Mouse (Mus musculus) granulocyte monocyte progenitor cell, adult 5-6 weeks (primary cell): ENCODE data around the gene Mast4. TPM values are rescaled to one million over a fixed set of nuclear protein-coding genes. Genes with fewer than 3 reads are reported as not detected.

ENCODE experiments used
- ATAC-seq: replicated peaks from 2 replicates; pipeline ENCODE4 v1.8.0; 2016; ENCODE audit warnings: mild to moderate bottlenecking, moderate TSS enrichment, inconsistent platforms; ENCODE audit not compliant: poor library complexity, severe bottlenecking
- total RNA-seq, 2 experiments: library from RNA; stranded (forward) in 1 of 2; stranded (reverse) in 1 of 2; fragments of 200-712, 200-1000 nt in 1 of 2; fragments of >200 nt in 1 of 2; fragmentation: Nextera tagmentation in 1 of 2; gene quantifications; 2 replicates each; pipeline ENCODE4 v1.2.3; 2014 to 2017

Mast4 gene
- total RNA-seq, 2 experiments from 2014 or later, result 0.88 to 8.0 TPM

DNA sequence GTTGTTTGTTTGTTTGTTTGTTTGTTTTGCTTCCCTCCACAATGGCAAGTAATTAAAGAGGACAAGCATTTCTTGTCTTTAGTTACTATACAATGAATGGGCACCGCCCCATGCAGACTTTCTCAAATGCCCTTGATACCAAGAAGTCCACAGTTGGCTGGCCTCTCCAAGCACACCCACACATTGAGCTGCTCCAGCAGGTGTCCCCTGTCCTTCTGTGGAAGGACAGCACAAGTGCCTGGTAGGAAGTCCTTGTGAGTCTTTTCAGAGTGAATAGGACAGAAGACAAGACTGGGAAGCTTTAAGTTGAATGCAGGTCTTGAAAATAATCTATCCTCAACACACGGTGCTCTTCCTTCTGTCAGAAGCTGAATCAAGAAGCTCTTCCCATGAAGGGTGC lies 202.5 kb downstream of the Mast4 start:
- ATAC-seq, result no peak

DNA sequence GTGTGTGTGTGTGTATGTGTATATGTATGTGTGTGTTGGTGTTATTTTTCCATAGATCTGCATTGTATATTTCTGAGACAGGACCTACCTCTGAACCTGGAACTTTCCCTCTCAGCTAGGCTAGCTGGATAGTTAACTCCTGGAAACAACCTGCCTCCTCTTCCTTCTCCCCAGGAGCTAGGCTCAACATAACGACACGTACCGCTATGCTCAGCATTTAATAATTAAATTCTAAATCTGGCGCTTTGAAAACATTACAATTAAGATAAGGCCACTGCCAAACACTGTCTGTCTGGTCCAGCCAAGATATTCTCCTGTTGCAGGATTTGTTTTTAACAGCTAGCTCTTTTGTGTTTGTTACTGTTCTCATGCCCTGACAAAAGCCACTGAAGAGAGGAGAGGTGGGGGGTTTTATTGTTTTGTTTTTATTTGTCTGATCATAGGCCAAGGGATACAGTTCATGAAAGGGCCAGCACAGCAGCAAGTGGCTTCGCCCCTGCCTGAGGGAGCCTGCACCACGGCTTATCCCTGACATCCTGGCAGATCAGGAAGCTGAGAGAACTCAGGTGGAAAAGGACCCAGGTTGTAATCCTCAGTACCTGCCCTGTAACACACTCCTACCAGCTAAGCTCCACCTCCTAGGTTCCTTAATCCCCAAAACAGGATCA lies 205.0 kb downstream of the Mast4 start:
- no peak for ATAC-seq

GRCm38 (mm10) chr13:103128729-103129128 lies 205.6 kb downstream of the Mast4 start:
- ATAC-seq, result no peak

DNA sequence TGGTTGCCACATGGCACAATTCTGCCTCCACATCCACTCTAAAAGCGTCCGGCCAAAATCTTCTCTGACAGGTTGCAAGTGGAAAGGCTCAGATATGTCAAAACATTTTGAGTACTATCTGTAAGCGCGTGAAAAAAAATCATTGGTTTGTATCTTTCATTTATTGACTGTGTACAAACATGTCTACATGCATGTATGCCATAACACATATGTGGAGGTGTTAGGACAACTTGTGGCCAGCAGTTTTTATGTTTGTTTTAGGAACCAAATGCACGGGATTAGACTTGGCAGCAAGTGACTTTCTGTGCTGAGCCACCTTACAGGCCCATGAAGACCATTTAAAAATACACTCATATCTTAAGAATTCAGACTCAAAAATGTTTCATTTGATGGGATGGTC lies 206.7 kb downstream of the Mast4 start:
- ATAC-seq, result no peak

DNA sequence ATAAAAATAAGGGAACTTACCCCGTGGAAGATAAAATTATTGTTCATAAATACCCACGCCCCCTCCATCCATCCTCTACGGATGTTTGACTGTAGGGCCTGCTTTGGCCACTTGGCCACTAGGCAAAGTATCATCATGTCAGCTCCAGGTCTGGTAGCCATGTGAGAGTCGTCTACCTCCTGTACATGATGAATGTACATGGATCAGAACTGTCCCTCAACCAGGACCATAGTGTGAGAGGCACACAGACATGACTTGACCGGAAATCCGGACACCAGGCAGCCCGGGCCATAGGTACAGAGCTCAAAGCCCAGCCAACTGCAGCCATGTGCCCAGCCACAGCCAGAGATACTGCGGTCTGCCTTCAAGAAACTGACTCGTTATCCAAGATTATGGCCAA lies 210.6 kb downstream of the Mast4 start:
- ATAC-seq, result no peak

GRCm38 (mm10) chr13:103121796-103122792 lies 212.2 kb downstream of the Mast4 start:
- ATAC-seq, result no peak

DNA sequence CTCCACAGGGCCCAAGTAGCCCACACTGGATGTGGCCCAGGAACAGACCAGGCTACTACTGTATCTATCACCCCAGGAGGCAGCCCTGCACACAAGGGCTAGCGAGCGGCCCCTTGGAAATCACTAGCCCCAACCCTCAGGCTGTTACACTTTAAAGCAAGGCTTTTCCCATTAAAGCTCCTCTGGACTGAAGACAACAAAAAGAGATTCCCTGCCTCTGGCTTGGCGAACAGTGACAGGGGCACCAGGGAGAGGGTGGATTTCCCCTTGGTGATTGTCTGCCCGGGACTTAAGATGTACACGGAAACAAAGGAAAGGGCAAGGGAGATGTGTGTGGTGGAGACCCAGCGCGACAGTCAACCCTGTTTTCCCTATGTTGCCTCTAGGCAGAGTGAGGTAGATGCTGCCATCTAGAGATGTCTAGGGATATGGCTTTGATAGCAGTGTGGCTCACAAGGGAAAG lies 213.6 kb downstream of the Mast4 start:
- ATAC-seq, result no peak

DNA sequence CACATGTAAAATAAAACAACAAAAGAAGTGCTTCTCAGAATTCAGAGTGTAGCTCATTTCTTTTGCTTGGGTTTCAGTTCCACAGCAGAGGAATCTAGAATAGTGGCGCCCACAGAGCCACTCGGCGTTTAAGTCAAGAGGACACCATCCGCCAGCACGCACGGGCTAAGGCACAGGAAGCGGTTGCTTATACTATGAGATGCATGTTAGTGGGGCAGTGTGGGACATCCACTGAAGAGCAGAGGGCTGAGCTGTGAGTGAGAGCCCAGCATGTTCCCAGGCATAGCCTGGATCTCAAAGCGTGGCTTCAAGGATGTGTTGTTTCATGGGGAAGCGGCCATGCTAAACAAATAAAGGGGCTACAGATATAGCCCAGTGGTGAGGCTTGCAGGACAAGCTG lies 214.6 kb downstream of the Mast4 start:
- no peak for ATAC-seq

DNA sequence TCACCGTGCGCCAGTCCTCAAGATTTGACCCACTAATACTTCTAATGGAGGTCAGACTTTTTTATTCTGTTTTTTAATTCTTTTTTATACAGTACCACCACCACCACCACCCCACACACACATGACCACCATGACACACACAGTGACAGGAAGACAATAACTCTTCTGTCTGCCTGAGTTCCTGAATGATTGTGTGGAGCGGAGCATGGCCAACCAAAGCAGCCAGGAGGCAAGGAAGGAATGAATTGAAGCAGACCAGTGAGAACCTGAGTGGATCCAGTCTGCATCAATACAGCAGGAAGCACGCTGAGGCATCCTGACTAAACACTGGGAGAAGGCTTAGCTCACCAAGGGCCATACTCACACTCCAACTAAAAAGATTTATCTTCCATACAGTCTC lies 219.2 kb downstream of the Mast4 start:
- no peak for ATAC-seq

DNA sequence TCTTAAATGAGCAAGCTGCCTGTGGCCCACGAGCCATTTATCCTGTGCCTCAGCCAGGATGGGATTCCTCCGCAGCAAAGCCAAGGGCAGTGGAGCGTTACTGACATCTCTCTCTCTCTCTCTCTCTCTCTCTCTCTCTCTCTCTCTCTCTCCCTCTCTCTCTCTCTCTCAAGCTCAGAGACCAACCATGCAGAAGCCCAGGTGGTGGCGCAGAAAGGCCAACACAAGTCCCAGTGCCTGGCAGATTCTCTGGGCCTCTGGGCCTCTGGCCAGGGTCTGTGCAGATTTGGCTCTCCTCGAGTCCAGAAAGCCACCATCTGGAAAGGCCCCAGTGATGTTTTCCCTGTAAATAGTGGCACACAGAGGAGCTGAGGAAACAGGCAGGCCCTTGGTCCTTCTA lies 220.0 kb downstream of the Mast4 start:
- ATAC-seq, result no peak

- ATAC-seq, result peak; percentile 82
Measured at GRCm38 (mm10) chr13:103109872-103110271, 224.4 kb downstream of the Mast4 start.

GRCm38 (mm10) chr13:103107362-103107761 lies 226.9 kb downstream of the Mast4 start:
- no peak for ATAC-seq

DNA sequence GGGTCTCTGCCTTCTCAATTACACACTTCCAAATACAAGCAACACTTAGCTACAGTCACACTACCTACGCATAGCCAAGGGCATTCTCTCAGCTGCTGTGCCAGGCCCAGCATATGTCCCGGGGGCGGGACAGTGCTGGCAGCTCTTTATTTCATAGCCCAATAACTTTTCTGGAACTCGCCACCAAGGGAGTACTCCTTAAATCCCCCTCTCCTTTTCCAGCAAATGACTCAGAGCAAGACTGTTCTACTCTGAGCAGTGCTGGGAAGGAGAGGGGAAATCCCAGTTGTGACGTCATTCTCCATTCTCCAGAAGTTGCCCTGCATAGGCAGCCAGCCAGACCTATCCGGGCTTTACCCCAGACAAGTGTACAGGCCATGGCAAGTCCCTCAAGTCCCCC lies 231.7 kb downstream of the Mast4 start:
- ATAC-seq, result no peak

GRCm38 (mm10) chr13:103096346-103097150 lies 237.7 kb downstream of the Mast4 start:
- ATAC-seq, result peak; percentile 76

GRCm38 (mm10) chr13:103095491-103095890 lies 238.8 kb downstream of the Mast4 start:
- peak; percentile 42; the same call in 1 of the 2 replicates for ATAC-seq

DNA sequence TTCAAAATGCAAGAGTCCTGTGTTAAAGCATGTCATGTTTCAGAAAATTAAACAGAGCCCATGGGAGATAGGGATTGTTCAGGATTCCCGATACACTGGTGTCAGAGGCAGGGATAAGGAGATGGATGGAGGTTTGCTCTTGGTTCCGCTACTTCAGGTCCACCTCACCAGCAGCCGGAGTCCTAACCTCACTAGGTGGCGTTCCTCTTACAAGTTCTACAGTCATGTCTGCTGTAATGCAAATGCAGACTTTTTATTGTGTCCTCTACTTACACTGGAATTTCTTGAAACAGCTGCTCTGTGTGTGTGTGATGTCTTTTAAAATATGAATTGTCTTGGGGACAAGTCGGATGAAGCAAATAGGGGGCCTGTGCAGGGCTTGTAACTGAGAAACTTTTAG lies 239.7 kb downstream of the Mast4 start:
- ATAC-seq, result no peak

DNA sequence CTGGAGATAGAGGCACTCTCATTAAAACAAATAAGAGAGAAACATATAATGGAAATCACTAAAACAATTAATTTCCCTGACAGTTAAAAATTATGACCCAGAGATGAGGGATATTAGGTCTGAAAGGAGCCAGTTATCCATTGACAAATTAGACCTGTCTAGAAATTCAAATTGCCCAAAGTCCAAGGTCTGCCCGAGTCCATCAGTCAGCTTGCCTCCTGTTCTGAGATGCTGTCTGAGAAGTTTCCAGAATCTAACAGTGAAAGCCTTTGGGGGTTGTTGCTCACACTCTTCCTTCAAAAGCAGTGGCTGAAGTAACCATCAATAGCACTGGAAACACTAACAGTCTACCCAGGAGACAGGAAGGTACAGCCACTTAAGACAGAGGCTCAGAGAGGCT lies 240.6 kb downstream of the Mast4 start:
- ATAC-seq, result no peak

- ATAC-seq, result no peak
Measured at GRCm38 (mm10) chr13:103085540-103086121, 248.7 kb downstream of the Mast4 start.

- no peak for ATAC-seq
Measured at GRCm38 (mm10) chr13:103082891-103083290, 251.4 kb downstream of the Mast4 start.

DNA sequence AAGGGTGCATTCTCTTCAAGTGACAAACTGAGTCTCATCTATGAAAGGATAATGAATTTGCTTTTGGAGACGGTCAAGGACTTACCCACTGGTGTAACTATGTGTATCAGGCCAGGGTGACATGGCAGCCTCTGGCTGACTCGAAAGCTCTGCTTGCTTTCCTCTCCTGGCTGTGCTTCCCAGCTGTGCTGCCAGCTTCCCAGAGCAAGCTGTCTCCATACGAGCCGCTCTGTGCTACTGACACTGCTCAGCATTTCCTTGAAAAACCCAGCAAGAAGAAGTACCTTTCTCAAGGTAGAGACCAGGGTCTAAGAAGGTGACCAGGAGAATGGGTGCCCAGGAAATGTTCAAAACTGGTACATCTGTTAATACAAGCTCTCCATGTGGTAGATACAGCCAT lies 254.5 kb downstream of the Mast4 start:
- ATAC-seq, result no peak
